9 mouse cellular contexts compared by ENCODE assay signal in the genomic region with DNA sequence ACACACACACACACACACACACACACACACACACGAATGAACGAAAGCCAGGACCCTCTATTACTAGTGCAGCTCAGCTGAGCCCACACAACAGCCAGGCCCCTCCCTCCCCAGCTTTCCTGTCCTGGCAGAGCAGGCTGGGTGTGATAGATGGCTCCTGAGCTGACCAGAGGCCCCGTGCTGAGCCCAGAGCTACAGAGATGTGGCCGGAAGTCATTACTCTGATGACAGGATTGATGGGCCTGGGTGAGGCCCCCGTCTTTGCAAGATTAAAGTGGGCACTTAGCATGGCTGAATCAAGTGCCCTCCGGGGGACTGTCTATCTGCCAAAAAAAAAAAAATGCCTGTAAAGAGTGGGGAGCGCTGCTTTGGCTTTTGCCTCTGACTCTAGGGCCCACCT. TPM values are rescaled to one million over a fixed set of nuclear protein-coding genes. Genes with fewer than 3 reads are reported as not detected.
DNase-seq lines count a peak whose midpoint lies in the region; ATAC-seq lines count a peak whose summit lies in the region.
"Had no signal": no experiment of that assay in that cellular context is flagged by ENCODE, and none has a peak within 500 bp of the region (broad histone marks: within the 10 kb centered on the region; RNA-seq: fewer than 3 reads in every experiment).

No protein-coding gene starts in this region.

- no peak overlapping the region for H3K4me3 ChIP-seq in hindbrain, embryonic 14.5 days (replicated peaks; ENCODE audit: low read length)
- H3K4me3 ChIP-seq: liver, embryonic 13.5 days had no signal

- H3K27me3 ChIP-seq in hindbrain, embryonic 14.5 days (ENCODE audit: control insufficient read depth, insufficient read depth, low read length) = no peaks in the 10 kb centered on the region

- no peaks in the 10 kb centered on the region for H3K9me3 ChIP-seq in hindbrain, embryonic 14.5 days (ENCODE audit: control insufficient read depth, low read length)
- H3K9me3 ChIP-seq: liver, embryonic 13.5 days had no signal

- ATAC-seq in hindbrain, embryonic 14.5 days (ENCODE audit: low FRiP score) = peak; percentile 78
- no peak for ATAC-seq in inflammation-experienced regulatory T-cells, adult 6 months

- peak overlapping the region; percentile 73 for H3K27ac ChIP-seq in hindbrain, embryonic 14.5 days
- H3K27ac ChIP-seq: liver, embryonic 13.5 days had no signal

- WGBS in hindbrain, embryonic 14.5 days = 16% methylated on average over 7 of the region's 7 CpGs

- no peak overlapping the region for H3K4me2 ChIP-seq in hindbrain, embryonic 14.5 days (replicated peaks)
- H3K4me2 ChIP-seq: liver, embryonic 13.5 days had no signal

- peaks cover 26% of the 10 kb centered on the region for H3K4me1 ChIP-seq in hindbrain, embryonic 14.5 days (replicated peaks; ENCODE audit: control insufficient read depth, insufficient read depth, low read length)
- H3K4me1 ChIP-seq: liver, embryonic 13.5 days had no signal

- DNase-seq in kidney, adult 9 months = peak; percentile 5
- no peak for DNase-seq in kidney, adult 8-10 months
- peak; percentile 82 for DNase-seq in embryo, embryonic 10.5 days (ENCODE audit: low spot score)
- peak; percentile 47 for DNase-seq in hindbrain, embryonic 14.5 days (ENCODE audit: low spot score)
- peak; percentile 71 for DNase-seq in neural tube, embryonic 10.5 days (ENCODE audit: extremely low spot score, low spot score)
- no peak for DNase-seq in spleen, adult 12 weeks (ENCODE audit: low spot score)
- no peak for DNase-seq in cerebellum, adult 9-10 months
- DNase-seq: liver, embryonic 13.5 days had no signal

- no peaks in the 10 kb centered on the region for H3K36me3 ChIP-seq in hindbrain, embryonic 14.5 days (replicated peaks; ENCODE audit: control insufficient read depth, insufficient read depth)
- H3K36me3 ChIP-seq: liver, embryonic 13.5 days had no signal

- H3K9ac ChIP-seq in hindbrain, embryonic 14.5 days = no peak overlapping the region
- H3K9ac ChIP-seq: liver, embryonic 13.5 days had no signal

RNA-seq across cellular contexts. Expression of gene Rasgef1c, which starts 30.2 kb away (rescaled TPM):
- polyA plus RNA-seq in hindbrain, embryonic 14.5 days (2014; fragmentation: Nextera tagmentation; extraction: Ambion mirVana) = 31.7 and 35.3 TPM in 2 replicates
- under 1 TPM; 0.28 to 0.52 (median 0.45) TPM for polyA plus RNA-seq in inflammation-experienced regulatory T-cells, adult 6 months (2017; shearing (Covaris generic))
- polyA plus RNA-seq: liver, embryonic 13.5 days had no signal

Comparison
In these comparisons a context has a peak if more than half of its experiments do, and no peak if none do; other contexts are left out.
1. DNase-seq: peak in kidney, adult 9 months (single experiment), embryo, embryonic 10.5 days (single experiment), hindbrain, embryonic 14.5 days (single experiment) and neural tube, embryonic 10.5 days (single experiment); none in kidney, adult 8-10 months (0 of 2), spleen, adult 12 weeks (single experiment) and cerebellum, adult 9-10 months (single experiment).
2. RNA of gene Rasgef1c, which starts 30.2 kb away (polyA plus RNA-seq): 31.7 to 35.3 TPM in hindbrain, embryonic 14.5 days; 0.28 to 0.52 TPM in inflammation-experienced regulatory T-cells, adult 6 months; every median in the first group is over 10 times any median in the second.